Mouse (Mus musculus) liver, embryonic 14.5 days (tissue): ENCODE results near the gene 1700001C19Rik.

Experiments used
- CTCF ChIP-seq: IDR thresholded peaks from 2 replicates; pipeline ENCODE4 v1.5.1; 2016; ENCODE audit warnings: antibody characterized with exemption, low read depth, control low read depth
- EP300 ChIP-seq: IDR thresholded peaks from 2 replicates; pipeline ENCODE4 v1.6.1; 2016; ENCODE audit warnings: antibody characterized with exemption, low read depth

DNA sequence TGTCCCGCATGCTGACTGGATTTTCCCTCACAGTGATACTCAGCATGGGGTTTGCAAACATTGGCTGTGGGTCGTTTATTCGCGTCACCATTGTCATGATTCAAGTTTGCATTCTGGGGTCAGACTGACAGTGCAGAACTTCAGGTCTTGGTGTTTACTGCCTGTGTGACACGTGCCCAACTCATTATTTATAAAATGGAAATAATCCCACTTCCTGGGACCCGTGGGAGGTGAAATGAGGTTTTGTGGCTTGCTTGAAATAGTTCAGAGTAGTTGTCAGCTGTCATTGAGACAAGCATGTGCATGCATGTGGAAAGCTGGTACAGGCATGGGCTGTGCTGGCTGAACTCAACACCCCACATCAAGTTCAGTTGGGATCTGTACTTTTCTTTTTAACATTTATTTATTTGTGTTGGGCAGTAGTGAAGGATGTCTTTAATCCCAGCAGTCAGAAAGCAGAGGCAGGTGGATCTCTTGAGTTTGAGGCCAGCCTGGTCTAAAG, 60.3 kb downstream of the 1700001C19Rik start:
- no peak for TF ChIP-seq CTCF
- TF ChIP-seq EP300 = no peak
